Mouse (Mus musculus) CD4-positive, CD25-positive, alpha-beta regulatory T cell, adult 4 months (primary cell): ENCODE results near the gene Aurka. TPM values are rescaled to one million over a fixed set of nuclear protein-coding genes. Genes with fewer than 3 reads are reported as not detected.

ENCODE experiments used
- ATAC-seq: one replicate; pipeline ENCODE4 v1.8.0; 2017
- polyA plus RNA-seq, 2 experiments: library from polyadenylated mRNA; unstranded; fragments of 100-300 nt; shearing (Covaris generic); gene quantifications; one replicate each; pipeline ENCODE4 v1.2.1; 2017

Gene Aurka
- polyA plus RNA-seq, 2 experiments from 2014 or later = 4.0 to 9.2 TPM

DNA sequence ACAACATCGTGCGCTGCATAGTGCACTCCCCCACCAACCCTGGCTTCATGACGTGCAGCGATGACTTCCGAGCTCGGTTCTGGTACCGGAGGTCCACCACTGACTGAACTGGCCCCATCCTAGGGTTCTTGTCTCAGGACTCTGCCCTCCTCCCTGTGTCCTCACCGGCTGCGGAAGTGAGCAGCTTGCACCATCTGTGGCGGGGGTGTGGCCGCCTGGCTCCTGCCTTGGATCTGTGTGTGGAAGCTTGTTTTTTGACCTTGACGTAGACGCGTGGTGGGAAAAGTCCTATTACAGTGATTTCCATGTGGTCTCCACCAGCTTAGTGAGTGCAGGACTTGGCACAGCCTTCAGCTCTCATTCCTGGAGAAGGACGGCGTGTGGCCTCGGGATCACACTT is 10.2 kb upstream of the Aurka start:
- ATAC-seq = no peak

DNA sequence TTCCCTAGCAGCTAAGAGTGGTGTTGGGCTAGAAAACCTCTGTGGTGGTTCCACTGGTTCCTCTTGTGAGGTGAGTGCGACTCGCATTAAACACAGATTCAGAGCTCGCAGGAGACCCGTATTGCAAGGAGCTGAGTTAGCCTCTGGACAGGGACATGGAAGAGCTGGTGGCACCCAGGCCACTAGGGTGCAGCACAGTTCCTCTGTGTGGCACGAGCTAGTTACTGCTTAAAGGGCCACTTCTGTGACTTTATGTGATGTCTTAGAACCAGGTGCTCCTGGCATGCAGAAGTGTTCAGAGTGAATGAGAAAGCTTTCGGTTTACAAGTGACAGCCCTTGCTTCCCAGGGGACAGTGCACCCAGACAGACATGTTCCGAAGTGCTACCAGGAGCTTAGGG is 8.0 kb upstream of the Aurka start:
- peak; percentile 91 for ATAC-seq

DNA sequence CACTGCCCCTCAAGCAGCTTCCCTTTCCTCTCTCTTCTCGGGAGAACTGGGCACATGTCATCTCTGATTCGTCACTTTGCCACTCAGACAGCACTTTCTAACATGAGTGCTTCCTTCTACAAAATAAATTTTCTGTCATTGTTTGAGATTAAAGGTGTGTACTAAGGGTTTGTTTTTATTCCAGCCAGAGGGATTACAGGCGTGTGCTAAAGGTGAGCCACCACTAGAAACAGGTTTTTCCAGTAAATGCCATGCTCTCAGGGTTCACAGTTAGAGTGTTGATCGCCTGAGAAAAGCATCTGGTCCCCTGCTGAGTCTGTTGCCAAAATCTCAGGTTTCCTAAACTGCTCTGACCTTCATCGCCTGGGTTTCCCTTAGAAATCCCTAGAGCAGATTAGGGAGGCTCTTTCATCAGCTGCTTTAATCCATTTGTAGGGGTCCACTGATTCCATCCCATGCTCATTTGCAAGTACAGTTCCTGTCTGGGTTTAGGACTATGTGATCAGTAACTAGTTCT is 6.7 kb upstream of the Aurka start:
- no peak for ATAC-seq

DNA sequence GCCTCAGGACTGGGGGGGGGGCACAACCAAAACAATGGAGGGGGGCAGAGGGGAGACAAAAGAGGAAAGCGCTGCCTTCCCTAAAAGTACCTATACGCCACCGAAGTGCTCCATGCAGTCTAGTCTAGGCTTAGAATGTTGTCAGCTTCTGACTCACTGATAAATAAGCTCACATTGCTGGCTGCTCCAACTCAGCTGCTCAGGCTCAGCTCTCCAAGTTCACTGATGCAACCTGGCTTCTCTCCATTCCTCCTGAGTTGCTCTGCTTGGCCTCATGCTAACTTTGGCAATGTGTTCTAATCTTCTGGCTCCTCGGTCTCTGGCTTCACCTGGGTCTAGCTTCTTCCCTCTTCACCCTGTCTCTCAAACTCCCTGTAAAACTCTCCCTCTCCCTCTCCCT is 6.2 kb upstream of the Aurka start:
- no peak for ATAC-seq

DNA sequence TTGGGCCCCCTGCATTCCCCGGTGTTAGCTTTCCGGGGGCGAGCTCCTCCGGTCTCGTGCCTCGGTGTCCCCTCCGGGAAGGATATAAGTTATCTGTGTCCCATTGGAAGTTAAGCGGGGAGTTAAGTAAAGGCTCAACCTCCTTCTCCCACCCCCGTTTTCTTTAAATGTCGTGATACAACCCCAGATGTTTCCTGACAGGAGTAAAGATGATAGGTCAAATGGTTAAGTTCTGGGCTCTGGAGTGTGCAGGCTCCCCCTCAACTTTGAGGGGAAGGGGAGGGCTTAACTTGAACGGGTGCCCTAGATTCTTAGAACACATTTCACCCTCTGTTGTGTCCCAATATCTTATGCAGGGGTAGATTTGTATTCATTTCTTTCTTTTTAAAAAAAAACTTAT is 923 bp upstream of the Aurka start:
- no peak for ATAC-seq

DNA sequence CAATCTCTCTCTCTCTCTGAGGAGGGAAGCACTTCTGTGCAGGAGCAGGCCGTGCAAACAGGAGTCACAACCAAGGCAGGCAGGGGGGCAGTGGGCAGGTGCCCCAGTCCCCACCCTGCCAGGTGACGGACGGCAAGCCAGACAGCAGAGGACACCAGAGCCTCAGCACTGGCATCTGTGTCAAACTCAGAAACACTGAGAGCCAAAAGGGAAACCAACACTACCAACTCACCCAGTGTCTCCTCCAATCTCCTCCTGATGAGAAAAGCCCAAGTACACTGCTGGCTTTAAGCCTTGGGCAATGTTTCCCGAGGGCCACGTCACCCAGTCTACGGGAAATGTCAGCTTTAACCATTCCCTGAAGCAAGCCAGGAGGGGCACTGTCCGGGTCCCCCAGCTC is 7.2 kb downstream of the Aurka start:
- no peak for ATAC-seq

DNA sequence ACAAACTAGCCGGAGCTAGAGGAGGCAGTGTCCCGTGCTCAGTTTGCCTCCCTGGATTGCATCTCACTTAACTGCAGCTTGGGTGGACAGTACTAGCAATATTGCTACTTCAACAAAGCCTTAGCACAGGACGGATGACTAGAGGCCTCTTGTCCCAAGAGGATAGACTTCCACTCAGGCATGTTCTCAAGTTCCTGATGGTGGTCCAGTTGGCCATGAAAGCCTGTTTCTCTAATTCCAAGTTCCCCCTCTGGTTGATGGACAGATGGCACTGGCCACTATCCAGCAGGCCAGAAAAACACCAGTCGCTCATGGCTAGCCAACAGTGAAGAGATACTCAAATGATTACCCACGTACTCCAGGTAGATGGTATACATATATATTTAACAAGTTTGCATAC is 14.5 kb downstream of the Aurka start:
- no peak for ATAC-seq

DNA sequence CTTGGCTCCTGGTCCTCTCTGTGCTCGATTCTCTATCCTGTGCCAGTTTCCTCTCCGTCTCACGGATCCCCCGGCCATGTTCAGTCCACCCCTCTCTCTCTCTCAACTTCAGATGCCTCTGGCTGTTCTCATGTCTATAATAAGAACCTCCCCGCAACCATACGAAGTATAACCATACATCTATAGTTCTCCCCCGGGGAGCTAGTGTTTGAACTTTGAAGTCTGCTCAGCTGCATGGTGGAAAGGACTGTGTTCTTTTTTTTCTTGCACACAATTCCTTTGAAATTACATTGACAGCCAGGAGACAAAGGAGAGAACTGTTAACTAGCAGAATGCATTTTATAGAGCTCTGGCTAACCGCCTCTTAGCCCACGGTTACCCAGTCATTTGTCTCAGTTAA is 15.6 kb downstream of the Aurka start:
- no peak for ATAC-seq

DNA sequence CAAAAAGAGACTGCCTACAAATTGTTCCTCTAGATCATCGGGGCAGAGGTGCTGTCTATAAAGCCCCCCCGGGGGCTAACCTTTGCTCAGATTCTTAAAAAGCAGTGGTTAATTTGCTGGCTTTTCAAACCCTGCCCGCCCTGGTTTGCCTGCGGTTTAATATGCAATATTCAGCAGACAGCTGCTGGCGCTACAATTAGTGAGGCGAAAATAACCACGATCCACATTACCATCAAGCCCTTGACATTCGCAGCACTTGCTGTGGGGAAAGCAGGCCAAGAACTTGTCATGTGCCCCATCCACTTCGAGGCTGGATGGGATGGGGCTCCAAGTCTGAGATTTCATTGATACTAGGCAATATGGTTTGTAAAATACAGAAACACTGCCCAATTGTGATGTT is 17.1 kb downstream of the Aurka start:
- ATAC-seq = no peak

DNA sequence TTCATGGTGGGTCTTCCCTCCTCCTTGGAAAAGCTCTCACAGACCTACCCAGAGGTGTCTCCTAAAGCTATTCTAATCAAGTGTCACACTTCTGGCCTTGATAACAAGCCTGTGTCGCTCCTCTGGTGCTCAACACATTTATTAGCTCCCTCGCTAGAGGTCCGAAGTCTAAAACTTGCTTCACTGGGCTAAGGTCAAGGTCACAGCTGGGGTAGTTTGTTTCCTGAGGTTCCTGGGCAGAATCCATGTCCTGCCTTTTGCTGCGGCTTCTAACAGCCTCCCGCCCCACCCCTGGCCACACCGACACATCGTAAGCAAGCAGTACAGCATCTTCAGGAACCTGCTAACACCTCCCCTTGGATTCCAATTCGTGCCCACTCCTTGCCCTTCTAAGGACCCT is 19.6 kb downstream of the Aurka start:
- no peak for ATAC-seq

DNA sequence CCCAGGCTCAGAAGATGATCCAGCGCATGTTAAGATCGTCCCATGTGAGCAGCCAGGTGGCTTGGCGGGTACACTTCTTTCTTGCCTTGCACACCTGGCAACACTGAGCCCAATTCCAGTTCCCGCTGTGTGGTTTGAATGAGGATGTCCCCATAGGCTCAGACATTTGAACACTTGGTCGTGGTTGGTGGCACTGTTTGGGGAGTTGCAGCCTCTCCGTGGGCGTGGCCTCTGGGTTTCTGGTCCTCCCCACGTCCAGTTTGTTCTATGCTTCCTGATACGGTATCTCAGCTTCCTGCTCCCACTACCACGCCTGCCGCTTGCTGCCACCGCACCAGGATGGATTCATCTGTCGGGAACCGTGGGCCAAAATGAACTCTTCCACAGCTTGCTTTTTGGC is 20.6 kb downstream of the Aurka start:
- ATAC-seq = no peak

DNA sequence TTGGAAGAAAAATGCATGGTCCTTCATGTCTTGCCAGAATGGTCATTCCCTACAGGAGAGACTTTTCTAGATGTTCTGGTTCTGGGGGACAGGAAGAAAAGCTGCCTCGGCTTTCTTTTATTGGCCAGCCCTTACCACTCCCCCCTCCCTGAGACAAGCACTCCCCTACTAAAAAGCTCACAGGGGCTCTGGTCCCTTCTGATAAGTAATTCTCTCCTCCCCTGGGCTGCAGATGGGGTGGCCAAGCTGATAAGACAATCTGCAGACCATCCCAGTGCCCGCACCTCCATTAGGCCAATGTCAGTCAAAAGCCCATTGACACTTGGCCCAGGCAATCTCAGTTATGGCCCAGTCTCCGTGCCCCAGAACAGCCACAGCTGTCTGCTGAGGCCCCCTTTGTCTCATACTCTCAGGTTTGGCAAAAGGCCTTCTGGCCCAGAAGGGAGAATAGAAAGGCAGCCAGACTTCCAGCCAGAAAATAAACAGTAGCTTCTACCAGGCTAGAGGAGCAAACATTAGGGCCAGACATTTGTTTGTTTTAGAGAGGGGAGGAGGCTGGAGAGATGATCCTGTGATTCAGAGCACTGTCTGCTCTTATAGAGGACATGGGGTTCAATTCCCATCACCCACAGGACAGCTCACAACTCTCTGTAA is 21.9 kb downstream of the Aurka start:
- no peak for ATAC-seq

DNA sequence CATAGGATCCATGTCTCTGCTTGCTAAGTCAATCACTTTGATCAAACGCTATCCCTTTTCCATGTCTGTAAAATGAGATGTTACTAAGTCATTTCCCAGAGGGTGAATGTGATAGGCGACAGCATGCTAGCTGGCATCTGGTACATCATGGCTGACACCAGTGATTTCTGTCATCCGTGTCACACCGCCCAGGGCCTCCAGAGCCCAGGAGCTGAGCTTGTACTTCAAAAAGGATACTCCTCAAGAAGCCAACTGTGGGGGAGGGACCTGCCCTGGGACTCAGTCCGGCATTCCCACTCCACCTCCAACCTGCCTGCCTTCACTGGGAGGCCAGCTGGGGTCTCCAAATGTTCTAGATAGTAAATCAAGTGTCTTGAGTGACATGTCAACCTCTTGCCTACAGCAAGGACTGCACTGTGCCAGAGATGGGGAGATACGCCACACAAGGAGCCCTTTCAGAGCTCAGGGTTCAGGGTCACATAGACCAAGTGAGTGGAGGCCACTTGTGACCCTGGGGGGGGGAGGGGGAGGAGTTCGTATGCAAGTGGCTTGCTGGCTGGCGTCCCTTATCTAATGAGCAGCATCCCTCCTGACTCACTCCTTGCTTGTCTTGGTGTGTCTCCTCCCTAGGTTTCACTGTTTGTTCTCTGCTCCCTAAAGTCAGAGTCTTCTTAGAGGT is 23.3 kb downstream of the Aurka start:
- ATAC-seq = no peak

DNA sequence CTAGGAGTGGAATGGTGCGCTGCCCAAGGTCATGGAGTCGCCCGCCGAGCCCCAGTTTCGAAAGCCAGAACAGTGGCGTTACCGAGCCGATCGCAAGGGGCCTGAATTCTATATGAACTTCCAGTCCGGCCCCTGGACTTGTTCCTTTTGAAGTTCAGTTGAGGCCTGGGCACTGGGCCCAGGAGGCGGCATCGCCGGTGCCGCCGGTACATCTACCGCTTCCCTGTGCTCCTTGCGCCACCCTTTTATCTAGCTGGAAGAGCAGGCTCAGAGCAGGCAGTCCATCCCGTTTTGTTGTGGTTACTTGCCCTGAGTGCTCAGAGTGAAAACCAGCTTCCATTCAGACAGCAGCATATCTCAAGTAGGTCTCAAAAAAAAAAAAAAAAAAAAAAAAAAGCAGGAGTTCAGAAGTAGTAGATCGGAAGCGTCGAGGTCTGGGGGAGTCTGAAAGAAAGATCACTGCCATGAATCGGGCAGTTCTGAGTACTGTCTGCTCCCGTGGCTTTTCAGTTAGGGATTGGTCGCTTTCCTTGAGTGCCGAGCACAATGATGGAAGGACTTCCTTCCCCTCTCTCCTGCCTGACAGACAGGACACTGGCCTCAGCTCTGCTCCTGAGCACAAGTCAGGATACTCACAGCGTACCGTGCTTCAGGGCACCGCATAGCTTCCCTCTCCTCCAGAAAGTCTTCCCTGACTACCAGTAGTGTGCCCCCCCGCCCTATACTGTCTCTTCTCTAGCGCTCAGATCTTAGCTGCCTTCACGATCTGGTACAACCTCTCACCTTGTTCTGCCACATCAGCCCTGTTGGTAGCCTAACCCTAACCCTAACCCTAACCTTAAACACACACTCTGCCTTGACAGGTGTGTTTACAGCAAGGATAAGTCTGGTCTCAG is 24.1 kb downstream of the Aurka start:
- ATAC-seq = no peak

DNA sequence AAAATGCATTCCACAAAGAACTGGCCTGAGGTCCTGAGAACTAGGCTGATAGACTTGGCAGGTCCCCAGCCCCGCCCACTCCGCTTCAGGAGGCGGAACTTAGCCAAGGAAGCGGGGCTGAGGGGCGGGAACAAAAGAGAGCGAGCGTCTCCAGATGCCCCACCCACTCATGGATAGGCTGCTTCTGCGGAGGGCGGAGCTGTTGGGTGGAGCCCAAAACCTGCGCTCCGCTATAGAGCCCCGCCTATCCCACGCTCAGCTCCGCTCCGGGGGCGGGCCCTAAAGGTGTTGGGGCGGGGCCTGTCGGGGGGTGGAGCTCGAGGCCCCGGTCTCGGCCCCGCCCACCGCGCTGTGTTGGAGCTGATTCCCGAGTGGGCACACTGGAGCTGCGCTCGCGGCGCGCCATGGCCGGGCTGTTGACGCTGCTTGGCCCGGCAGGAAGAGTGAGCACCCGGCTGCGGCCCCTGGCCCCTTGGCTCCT is 25.0 kb downstream of the Aurka start, which contains the start of gene Fam210b:
Fam210b (plus strand) TSS at position 308 of the 481 bp plus-strand sequence.
- ATAC-seq = peak; percentile 99

DNA sequence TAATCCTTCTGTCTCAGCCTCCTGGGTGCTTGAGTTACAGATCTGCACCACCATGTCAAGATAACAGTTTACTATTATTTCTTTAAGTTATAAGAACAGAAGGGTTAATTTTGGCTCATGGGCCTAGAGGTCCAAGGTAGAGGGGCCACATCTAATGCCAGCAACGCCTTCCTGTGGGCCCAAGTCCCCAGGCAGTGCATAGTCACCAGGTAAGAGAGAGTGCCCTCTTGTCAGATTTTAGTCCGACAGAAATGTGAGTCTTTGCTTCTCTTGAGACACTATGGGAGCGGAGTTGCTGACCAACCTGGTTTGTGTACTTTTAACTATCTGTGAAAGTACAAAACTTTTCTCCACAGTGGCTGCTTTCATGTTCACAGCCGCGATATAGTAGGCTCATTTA is 25.7 kb downstream of the Aurka start:
- ATAC-seq = no peak

DNA sequence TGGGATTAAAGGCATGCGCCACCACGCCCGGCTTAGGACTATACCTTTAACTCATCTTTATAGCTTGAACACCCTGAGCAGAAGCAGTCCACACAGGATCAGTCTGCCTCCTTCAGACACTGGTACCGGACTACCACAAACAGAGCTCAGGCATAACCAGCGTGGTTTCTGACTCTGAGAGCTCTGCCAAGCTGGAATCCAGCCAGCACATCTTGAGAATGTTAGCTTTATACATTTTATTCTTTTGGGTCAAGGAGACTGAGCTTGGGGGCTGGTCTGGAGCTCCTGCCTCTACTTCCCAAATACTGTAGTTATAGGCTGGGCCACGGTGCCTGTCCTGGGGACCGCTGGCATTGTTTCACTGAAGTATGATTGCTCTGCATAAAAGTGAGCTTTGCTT is 26.6 kb downstream of the Aurka start:
- no peak for ATAC-seq

DNA sequence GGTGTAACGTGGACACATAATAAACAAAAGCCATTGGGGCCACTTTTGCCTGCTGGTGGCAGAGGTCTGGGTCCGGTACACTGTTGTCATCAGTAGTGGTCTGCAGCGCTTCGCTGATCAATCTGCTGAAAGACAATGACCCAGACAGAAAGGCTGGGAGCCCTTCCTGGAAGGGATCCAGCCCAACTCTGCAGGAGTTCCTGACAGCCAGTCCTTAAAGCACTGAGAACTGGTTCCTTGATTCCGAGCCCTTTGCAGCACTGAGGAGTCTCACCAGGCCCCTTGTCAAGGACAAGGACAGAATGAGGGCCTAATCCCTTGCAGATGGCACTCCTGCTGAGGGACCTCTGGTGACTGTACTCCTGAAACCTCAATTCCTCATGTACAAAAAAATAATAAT is 28.7 kb downstream of the Aurka start:
- no peak for ATAC-seq

DNA sequence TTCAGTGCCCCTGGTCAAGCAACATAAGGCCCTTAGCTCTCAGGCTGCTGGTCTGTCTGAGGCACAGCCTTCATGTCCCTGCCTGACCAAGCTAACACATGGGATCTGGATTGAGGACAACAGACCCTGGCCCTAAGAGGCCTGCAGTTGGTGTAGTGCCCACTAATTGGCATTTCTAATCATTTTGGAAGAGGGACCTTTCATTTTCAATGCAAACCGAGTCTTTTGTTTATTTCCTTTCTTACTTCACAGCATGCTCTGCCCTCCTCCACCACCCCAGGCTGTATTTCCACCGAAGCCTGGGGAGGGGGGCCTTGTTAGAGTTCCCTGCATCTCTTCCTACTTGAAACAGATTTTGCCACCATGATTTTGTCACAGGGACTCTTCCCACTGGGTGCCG is 29.4 kb downstream of the Aurka start:
- no peak for ATAC-seq

DNA sequence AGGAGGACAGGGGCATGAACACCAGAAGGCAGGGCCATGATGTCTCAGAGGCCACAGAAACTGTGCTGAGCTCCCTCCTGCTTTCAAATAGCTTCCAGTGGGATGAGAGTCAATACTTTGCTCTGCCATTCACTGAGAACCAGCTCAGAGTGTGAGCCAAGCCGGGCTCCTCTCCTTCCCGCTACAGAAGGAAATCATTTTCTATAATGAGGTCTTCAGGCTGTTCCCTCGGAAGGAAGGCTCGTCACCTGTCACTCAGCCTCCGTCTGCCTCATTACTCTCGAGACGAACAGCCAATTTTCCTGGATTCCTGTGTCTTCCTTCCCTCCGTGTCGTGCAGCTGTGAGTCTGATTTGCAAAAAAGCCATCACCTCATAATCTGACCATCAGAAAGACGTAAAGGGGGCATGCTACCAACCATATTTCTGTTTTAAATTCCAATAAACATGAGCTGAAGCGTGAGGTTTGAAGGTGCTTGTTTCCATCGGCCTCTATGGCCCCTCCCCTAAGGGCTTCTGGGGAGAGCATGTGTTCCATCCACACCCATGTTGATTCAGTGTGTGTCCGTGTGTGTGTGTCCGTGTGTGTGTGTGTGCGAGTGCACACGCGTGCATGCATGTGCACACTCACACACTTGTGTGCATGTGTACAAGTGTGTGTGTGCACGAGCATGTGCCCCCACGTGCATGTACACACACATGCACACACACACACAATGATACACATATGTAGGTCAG is 32.0 kb downstream of the Aurka start:
- ATAC-seq = no peak

DNA sequence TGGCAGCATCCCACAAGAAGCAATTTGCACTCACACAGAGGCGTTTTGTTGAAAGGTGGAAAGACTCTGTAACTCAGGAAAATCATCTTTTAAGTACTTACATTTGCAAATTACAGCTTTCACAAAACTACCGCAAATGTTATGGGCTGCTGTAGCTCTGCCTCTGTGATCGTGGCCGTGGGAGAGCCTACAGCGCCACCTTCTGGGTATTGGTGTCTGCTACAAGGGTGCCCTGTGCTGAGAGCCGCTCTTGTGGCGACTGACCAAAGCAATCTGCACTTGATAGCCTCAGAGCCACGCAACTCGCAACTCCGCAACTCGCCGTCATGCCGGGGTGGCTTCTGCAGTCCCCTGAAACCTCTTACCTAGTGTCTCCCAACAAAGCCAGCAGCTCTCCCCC is 41.2 kb downstream of the Aurka start:
- ATAC-seq = no peak

DNA sequence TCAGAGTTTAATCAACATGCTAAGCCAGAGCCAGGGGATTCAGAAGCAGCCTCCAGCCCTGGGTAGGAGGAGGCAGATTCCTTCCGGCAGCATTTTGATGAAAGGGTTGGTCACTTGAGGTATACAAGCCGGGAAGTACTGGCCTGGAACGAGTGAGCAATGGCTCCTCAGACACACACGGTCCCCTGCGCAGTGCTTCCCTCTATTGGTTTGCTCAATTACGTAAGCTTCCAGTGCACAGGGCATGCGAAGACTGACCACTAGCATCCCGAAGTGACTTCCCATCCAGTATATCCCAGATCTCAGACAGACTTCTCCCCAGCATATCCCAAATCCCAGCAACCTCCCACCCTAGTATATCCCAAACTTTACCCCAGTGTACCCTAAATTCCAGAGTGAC is 42.1 kb downstream of the Aurka start:
- no peak for ATAC-seq

DNA sequence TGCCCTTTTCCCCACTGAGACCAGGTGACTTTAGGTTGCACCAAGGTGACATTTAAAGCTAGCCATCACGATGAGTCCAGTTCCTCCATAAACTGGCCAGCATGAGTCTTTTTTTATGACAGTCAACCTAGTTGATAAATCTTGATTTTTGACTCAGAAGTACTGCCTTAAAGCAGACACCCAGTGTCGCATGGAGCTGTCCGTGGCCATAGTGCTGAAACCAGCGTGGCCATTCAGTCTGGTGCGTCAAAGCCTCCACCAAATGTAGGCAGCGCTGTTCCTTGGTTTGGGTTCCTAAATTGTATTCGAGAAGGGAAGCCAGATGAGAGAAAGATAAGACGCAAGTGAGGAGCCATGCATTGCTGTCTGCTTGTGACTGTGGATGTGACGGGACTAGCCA is 49.5 kb downstream of the Aurka start:
- ATAC-seq = no peak
